In genomic region chr3:79879246-79879645, GRCm38 (mm10) we compare ENCODE assay signal across 11 mouse cellular contexts. TPM values are rescaled to one million over a fixed set of nuclear protein-coding genes. Genes with fewer than 3 reads are reported as not detected.
DNase-seq lines count a peak whose midpoint lies in the region; ATAC-seq and TF ChIP-seq lines count a peak whose summit lies in the region.
"Had no signal": no experiment of that assay in that cellular context is flagged by ENCODE, and none has a peak within 500 bp of the region (broad histone marks: within the 10 kb centered on the region; RNA-seq: fewer than 3 reads in every experiment).

No protein-coding gene starts in this region.

- H3K9ac ChIP-seq in heart, embryonic 11.5 days (ENCODE audit: low read depth, low read length): no peak overlapping the region
- H3K9ac ChIP-seq in limb, embryonic 13.5 days: no peak overlapping the region
- H3K9ac ChIP-seq in midbrain, embryonic 16.5 days (ENCODE audit: low read depth, low read length): peak overlapping the region; percentile 43
- H3K9ac ChIP-seq: embryonic facial prominence, embryonic 15.5 days had no signal

- 37% methylated on average over 9 of the region's 9 CpGs for WGBS in heart, embryonic 11.5 days (ENCODE audit: insufficient replicate concordance)
- 29% methylated on average over 9 of the region's 9 CpGs for WGBS in limb, embryonic 13.5 days
- WGBS in limb, embryonic 10.5 days: 40% methylated on average over 9 of the region's 9 CpGs
- WGBS in midbrain, embryonic 16.5 days: 40% methylated on average over 9 of the region's 9 CpGs

- no peaks in the 10 kb centered on the region for H3K27me3 ChIP-seq in heart, embryonic 11.5 days (ENCODE audit: control insufficient read depth, insufficient read depth, low read length)
- H3K27me3 ChIP-seq in limb, embryonic 13.5 days: no peaks in the 10 kb centered on the region
- H3K27me3 ChIP-seq in limb, embryonic 10.5 days (ENCODE audit: low read depth, poor library complexity, severe bottlenecking): no peaks in the 10 kb centered on the region
- H3K27me3 ChIP-seq in midbrain, embryonic 16.5 days (ENCODE audit: control insufficient read depth, insufficient read depth, low read depth, low read length): no peaks in the 10 kb centered on the region
- H3K27me3 ChIP-seq: embryonic facial prominence, embryonic 15.5 days had no signal

- H3K9me3 ChIP-seq in heart, embryonic 11.5 days (replicated peaks; ENCODE audit: control insufficient read depth, low read length): no peaks in the 10 kb centered on the region
- no peaks in the 10 kb centered on the region for H3K9me3 ChIP-seq in limb, embryonic 13.5 days
- H3K9me3 ChIP-seq in limb, embryonic 10.5 days (replicated peaks): no peaks in the 10 kb centered on the region
- no peaks in the 10 kb centered on the region for H3K9me3 ChIP-seq in midbrain, embryonic 16.5 days (replicated peaks; ENCODE audit: control insufficient read depth, low read length, poor library complexity, severe bottlenecking)
- H3K9me3 ChIP-seq: embryonic facial prominence, embryonic 15.5 days had no signal

- no peak for TF ChIP-seq CTCF in cortical plate, adult 2 months (IDR thresholded peaks at IDR 0.05; ENCODE audit: extremely low read depth, insufficient read depth, low read length)

- peaks cover 9% of the 10 kb centered on the region for H3K4me1 ChIP-seq in heart, embryonic 11.5 days (ENCODE audit: control insufficient read depth, insufficient read depth, low read length)
- H3K4me1 ChIP-seq in limb, embryonic 13.5 days: peaks cover 4% of the 10 kb centered on the region; the same call in 1 of the 2 replicates
- H3K4me1 ChIP-seq in limb, embryonic 10.5 days: peaks cover 9% of the 10 kb centered on the region
- peaks cover 4% of the 10 kb centered on the region; the same call in 1 of the 2 replicates for H3K4me1 ChIP-seq in cortical plate, adult 2 months (ENCODE audit: control insufficient read depth, insufficient read depth, low read length)
- peaks cover 7% of the 10 kb centered on the region; the same call in 1 of the 2 replicates for H3K4me1 ChIP-seq in midbrain, embryonic 16.5 days (ENCODE audit: control insufficient read depth, insufficient read depth, low read length)

- peak overlapping the region; percentile 17 for H3K4me2 ChIP-seq in heart, embryonic 11.5 days
- H3K4me2 ChIP-seq in limb, embryonic 13.5 days (replicated peaks): peak overlapping the region; percentile 14; the same call in 1 of the 2 replicates
- H3K4me2 ChIP-seq in midbrain, embryonic 16.5 days (ENCODE audit: low read length): peak overlapping the region; percentile 33; the same call in 1 of the 2 replicates
- H3K4me2 ChIP-seq: embryonic facial prominence, embryonic 15.5 days had no signal

- no peak overlapping the region for H3K4me3 ChIP-seq in heart, embryonic 11.5 days (ENCODE audit: low read depth, low read length)
- no peak overlapping the region for H3K4me3 ChIP-seq in limb, embryonic 13.5 days
- H3K4me3 ChIP-seq in limb, embryonic 10.5 days: no peak overlapping the region
- H3K4me3 ChIP-seq in cortical plate, adult 2 months (ENCODE audit: insufficient read depth, low read length): no peak overlapping the region
- H3K4me3 ChIP-seq in midbrain, embryonic 16.5 days (ENCODE audit: low read depth, low read length): no peak overlapping the region
- H3K4me3 ChIP-seq: embryonic facial prominence, embryonic 15.5 days had no signal

- no peak for ATAC-seq in heart, embryonic 11.5 days (replicated peaks; ENCODE audit: insufficient number of reproducible peaks, low FRiP score, low TSS enrichment)
- ATAC-seq in limb, embryonic 13.5 days (ENCODE audit: low FRiP score, low read depth): no peak
- ATAC-seq in midbrain, embryonic 16.5 days: peak; percentile 69

- no peak for TF ChIP-seq POLR2A in cortical plate, adult 2 months (IDR thresholded peaks at IDR 0.05; ENCODE audit: extremely low read depth, insufficient read depth, low read length)

- no peak for DNase-seq in heart, postnatal 4 days
- no peak for DNase-seq in limb, embryonic 10.5 days (ENCODE audit: low spot score)
- no peak for DNase-seq in layer of hippocampus, adult 9-10 months (ENCODE audit: low spot score)
- no peak for DNase-seq in adrenal gland, postnatal 25 days
- DNase-seq: cerebellum, adult 9-11 months; right cerebral cortex, adult 18-20 months had no signal

- H3K36me3 ChIP-seq in heart, embryonic 11.5 days (ENCODE audit: control insufficient read depth, insufficient read depth, low read length): no peaks in the 10 kb centered on the region
- no peaks in the 10 kb centered on the region for H3K36me3 ChIP-seq in limb, embryonic 13.5 days
- no peaks in the 10 kb centered on the region for H3K36me3 ChIP-seq in limb, embryonic 10.5 days
- H3K36me3 ChIP-seq in midbrain, embryonic 16.5 days (ENCODE audit: control insufficient read depth, insufficient read depth, low read length): no peaks in the 10 kb centered on the region
- H3K36me3 ChIP-seq: embryonic facial prominence, embryonic 15.5 days had no signal

- H3K27ac ChIP-seq in heart, embryonic 11.5 days (ENCODE audit: low read depth, low read length): no peak overlapping the region
- H3K27ac ChIP-seq in limb, embryonic 13.5 days: no peak overlapping the region
- no peak overlapping the region for H3K27ac ChIP-seq in limb, embryonic 10.5 days
- H3K27ac ChIP-seq in cortical plate, adult 2 months (ENCODE audit: insufficient read depth, low read length): 0 out of 2 replicates have a peak overlapping the region, but pooled peaks have one; percentile 28
- H3K27ac ChIP-seq in midbrain, embryonic 16.5 days (ENCODE audit: low read length): peak overlapping the region; percentile 44; the same call in 1 of the 2 replicates
- H3K27ac ChIP-seq: embryonic facial prominence, embryonic 15.5 days had no signal

RNA-seq across cellular contexts. Expression of gene Fam198b, which starts 5.1 kb away (rescaled TPM):
- 44.4 and 51.4 TPM in 2 replicates for polyA plus RNA-seq in heart, embryonic 11.5 days (2014; fragmentation: Nextera tagmentation; extraction: Ambion mirVana)
- 100 to 1,000 TPM; 116 to 133 TPM for total RNA-seq in heart, postnatal 4 days (2021)
- polyA plus RNA-seq in limb, embryonic 13.5 days (2015; fragmentation: Nextera tagmentation; extraction: Ambion mirVana): 8.7 and 11.7 TPM in 2 replicates
- polyA plus RNA-seq in limb, embryonic 10.5 days (2016; fragmentation: Nextera tagmentation; extraction: Ambion mirVana): 7.7 and 8.5 TPM in 2 replicates
- 2.4 TPM in 2 replicates for polyA plus RNA-seq in cortical plate, adult 2 months (2012; rRNA removed)
- 0.59 and 0.80 TPM in 2 replicates for polyA plus RNA-seq in midbrain, embryonic 16.5 days (2015; fragmentation: Nextera tagmentation; extraction: Ambion mirVana)
- 12.4 and 13.2 TPM in 2 replicates for total RNA-seq in adrenal gland, postnatal 25 days (2021)

RNA-seq across cellular contexts. Expression of gene Tmem144, which starts 26.7 kb away (rescaled TPM):
- polyA plus RNA-seq in heart, embryonic 11.5 days (2014; fragmentation: Nextera tagmentation; extraction: Ambion mirVana): 11.7 and 12.8 TPM in 2 replicates
- 10 to 100 TPM; 10.4 to 10.6 TPM for total RNA-seq in heart, postnatal 4 days (2021)
- 3.0 and 3.1 TPM in 2 replicates for polyA plus RNA-seq in limb, embryonic 13.5 days (2015; fragmentation: Nextera tagmentation; extraction: Ambion mirVana)
- 3.4 and 3.8 TPM in 2 replicates for polyA plus RNA-seq in limb, embryonic 10.5 days (2016; fragmentation: Nextera tagmentation; extraction: Ambion mirVana)
- polyA plus RNA-seq in cortical plate, adult 2 months (2012; rRNA removed): 4.1 and 5.2 TPM in 2 replicates
- 1.2 and 1.3 TPM in 2 replicates for polyA plus RNA-seq in midbrain, embryonic 16.5 days (2015; fragmentation: Nextera tagmentation; extraction: Ambion mirVana)
- total RNA-seq in adrenal gland, postnatal 25 days (2021): 13.9 and 17.2 TPM in 2 replicates

Comparison
In these comparisons a context has a peak if more than half of its experiments do, and no peak if none do; other contexts are left out.
1. H3K27ac ChIP-seq: peak in cortical plate, adult 2 months (single experiment) and midbrain, embryonic 16.5 days (single experiment); none in heart, embryonic 11.5 days (single experiment), limb, embryonic 13.5 days (single experiment) and limb, embryonic 10.5 days (single experiment).
2. Peak in every context shown above with its lines, with median percentiles within 50 percentile points of each other: H3K4me2 ChIP-seq.